Mouse (Mus musculus) WW6 (cell line): Measurements from ENCODE around the gene Abca17.
A peak's percentile ranks its signal among the peaks of the same experiment; 100 is the strongest.

Experiments
- DNase-seq: peaks from one replicate; pipeline ENCODE4 v3.0.0-alpha.2; 2013; ENCODE audit warnings: low read depth, low spot score

The Abca17 gene

DNA sequence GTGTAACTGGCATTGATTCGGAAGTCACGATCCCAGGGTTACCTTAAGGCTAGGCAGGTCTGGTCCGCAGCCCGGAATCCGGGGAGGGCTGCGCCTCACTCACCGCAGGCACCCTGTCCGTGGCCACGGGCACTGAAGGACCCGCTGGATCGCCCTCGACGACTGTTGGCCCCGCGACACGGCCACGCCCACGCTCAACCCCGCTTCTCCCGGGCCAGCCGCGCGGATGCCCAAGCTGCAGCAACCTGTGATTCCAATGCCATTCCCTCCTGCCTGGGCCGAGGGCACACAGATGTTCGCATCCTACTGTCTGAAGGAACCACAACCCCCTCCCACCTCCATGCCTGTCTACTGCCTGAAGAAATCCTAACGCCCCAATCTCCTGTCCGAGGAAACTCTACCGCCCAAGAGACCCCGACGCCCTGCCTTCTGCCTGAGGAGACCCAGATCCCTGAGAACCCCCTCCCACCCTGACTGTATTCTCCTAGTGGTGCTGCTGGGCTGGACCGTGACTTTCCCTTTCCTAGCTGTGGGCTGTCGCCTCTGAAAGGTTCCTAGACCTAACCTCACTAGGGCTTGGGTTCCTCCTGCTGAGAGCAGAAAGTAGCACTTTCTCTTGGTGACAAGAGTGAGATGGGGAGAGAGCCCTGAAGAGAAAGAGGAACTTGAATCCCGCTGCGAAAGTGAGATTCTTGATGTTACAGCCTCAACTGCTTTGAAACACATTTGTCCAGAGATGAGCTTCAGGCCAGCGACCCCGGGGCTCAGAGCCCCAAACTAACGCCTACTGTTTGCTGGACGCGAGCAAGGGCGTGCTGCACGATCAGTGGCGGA lies at the start of gene Abca17:
Gene Abca17 (minus strand): TSS at position 143 of the 834 bp plus-strand sequence.
- no peak for DNase-seq

DNA sequence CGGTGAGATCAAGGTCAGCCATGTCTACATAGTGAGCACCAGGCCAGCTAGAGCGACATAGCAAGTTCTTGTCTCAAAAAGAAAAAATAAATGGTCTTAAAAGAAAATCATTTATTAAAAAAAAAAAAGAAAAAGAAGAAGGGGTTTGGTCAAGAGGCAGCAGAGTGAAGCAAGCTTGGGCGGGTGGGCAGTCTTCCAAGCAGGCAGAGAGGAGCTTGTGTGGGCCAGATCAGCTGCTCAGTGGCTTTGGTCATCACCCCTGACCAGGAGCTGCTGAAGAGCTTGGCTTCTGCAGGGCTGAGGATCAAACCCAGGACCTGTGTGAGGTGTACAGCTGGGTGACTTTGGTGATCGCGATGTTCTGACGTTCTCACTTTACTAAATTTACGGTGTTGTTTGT lies 43.6 kb upstream of the Abca17 start:
- DNase-seq: no peak

DNA sequence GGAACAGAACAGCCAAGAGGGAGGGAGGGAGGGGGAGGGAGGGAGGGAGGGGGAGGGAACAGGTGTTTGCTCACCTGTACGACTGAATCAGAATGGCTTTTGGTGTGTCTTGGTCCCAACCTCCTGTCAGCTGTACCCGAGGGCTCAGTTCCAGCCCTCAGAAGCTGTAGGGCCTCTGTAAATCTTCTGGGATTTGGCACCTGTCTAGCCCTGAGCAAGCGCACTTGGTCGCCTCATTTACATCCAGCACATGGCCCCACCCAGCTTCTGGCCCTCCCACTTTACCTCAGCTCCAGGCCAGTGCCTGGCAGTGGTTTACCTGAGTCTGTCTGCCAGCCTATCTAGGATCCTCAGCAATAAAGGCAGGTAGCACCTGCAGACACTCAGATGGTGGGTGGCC lies 42.7 kb upstream of the Abca17 start:
- DNase-seq: no peak

DNA sequence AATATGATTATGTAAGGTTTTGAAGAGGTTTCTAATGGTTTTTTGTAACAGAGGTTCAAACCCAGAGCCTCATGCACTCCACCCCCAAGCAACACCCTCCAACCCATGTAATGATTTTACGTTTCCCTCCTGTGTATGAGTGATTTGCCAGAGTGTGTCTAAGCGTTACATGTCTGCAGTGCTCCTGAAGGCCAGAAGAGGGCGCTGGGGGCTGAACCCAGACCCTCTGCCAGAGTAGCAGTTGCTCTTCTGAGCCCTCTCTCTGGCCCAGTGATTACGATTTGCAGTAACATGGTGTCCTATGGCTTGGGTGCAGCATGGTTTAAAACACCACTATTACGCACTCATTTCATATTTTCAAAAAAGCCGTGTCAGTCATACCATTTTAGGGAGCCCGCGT lies 40.3 kb upstream of the Abca17 start:
- DNase-seq: peak; percentile 18

DNA sequence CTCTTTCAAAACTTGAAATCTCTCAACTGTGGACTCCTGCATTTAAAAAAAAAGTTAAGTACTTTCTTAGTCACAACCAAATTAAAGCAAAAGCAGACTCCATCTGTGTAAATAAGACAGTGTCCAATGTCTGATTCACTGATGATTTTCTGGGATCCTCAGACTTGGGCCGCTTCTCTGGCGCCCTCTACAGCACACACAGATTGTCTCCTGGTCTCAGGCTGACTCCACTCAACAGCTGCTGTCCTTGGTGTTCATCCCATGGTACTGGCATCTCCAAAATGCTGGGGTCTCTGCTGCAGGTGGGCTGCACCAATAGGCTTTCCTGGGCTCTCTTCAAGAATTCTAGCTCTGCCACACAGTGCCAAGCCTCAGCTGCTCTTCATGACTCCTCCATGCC lies 39.0 kb upstream of the Abca17 start:
- DNase-seq: peak; percentile 24

DNA sequence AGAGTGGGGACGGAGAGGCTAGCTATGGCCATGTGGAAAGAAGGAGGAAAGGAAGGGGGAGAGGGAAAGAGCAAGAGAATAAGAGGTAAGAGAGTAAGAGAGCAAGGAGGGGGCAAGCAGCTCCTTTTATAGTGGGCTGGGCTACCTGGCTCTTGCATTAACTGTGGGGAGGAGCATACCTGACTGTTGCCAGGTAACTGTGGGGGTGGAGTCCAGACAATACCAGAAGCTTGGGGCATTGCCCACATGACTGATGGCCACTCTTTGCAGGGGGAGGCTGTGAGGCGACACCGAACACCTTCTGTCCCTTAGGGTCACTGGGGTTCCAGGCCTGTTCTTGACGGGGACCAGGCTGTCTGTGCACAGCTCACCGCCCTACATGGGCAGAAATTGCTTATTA lies 37.8 kb upstream of the Abca17 start:
- DNase-seq: no peak

DNA sequence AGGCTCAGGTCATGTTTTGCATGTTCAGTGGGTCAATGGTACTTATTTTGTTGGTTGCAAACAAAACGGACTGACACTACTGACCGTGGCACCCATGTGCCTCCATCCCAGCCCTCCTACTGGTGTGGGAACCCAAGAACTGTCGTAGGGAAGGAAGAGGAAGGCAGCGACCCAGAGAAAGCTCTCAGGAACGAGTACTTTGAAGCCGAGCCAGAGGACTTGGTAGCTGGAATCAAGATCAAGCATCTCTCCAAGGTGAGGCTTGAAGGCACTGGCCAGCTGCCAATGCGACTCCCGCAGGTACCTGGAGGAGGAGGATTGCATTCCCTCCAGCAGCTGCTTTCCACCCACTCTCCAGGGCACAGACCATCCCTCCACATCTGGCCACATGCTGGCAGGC lies 32.9 kb upstream of the Abca17 start:
- DNase-seq: no peak

DNA sequence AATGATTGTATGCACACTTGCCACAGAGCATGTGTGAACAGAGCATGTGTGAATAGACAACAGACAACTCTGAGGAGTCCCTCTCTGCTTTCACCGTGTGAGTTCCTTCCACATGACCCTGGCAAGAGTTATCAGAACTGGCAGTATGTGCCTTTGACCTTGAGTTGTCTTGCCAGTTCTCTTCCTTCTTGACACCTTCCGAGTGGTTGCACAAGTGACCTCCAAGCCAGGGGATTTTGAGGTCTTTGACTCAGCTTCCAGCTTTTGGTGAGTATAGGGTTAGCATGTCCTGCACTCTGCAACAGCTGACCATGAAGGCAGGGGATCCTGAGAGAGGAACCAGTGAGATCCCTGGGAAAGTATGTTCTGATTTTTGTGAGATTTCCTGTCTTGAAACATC lies 27.6 kb upstream of the Abca17 start:
- DNase-seq: no peak

DNA sequence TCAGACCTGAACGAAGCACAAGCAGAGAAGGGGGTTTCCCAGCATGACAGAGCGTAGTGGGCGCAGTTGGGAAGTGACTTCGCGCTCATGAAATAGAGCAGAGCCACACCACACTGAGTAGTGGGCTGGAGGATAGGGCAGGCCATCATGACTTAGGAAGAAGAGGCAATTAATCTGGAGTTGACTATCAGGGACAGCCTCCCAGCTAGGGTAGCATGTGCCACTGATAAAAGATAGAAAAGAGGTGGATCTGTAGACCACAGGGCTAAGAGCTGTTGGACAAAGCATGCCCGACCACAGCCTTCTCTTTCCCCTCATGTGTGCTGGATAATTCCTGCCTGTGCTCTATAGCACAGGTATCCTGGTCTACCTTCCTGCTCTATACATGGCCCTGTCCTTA lies 25.0 kb upstream of the Abca17 start:
- DNase-seq: no peak

DNA sequence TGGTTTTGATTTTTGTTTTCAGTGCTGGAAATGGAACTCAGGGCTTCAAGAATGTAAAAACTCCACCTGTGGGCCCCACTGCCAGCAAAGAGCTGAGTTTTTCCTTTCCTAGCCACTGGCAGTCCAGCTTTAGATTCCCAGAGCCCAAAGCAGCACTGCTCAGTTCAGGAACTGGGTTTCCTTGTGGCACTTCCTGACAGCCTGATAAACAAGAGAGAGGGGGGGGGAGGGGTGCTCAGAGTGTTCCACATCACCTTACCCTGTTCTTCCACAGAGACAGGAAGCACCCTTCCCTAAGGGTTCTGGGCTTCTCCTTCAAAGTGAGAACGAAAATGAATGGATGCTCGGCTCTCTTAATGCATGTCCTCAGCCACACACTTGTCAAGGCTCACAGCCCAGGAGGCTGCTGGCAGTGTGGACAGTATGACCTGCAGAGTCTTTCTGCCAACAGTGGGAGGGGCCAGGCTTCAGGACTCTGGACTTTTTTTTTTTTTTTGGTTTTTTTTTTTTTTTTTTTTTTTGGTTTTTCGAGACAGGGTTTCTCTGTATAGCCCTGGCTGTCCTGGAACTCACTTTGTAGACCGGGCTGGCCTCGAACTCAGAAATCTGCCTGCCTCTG lies 24.3 kb upstream of the Abca17 start:
- no peak for DNase-seq

DNA sequence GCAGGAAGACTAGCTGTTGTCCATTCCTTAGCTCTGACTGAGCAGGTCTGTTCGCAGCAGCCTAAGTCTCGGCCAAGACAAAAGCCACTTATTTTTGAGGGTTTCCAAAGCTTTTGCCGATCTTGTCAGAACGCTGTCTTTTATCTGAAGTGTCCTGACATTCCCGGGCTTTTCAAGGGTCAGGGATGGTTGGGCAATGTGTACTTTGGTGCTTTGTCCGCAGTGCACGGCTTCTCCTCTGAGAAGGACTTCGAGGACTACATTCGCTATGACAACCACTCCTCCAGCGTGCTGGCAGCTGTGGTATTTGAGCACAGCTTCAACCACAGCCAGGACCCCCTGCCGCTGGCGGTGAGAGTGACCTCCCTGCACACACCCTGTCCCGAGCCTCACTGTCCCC lies 15.0 kb upstream of the Abca17 start:
- no peak for DNase-seq

DNA sequence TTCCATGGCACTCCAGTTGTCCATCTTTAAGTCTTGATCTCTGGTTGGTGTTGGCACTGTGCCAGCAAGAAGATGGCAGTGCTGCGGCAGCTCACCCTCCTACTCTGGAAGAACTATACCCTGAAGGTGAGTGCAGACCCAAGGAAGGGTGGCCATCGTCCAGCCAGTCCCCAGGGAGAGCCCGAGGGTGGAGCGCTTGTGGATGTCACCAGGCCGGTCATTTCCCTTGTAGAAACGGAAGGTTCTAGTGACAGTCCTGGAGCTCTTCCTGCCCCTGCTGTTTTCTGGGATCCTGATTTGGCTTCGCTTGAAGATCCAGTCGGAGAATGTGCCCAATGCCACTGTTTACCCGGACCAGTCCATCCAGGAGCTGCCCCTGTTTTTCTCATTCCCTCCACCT lies 13.6 kb upstream of the Abca17 start:
- no peak for DNase-seq

DNA sequence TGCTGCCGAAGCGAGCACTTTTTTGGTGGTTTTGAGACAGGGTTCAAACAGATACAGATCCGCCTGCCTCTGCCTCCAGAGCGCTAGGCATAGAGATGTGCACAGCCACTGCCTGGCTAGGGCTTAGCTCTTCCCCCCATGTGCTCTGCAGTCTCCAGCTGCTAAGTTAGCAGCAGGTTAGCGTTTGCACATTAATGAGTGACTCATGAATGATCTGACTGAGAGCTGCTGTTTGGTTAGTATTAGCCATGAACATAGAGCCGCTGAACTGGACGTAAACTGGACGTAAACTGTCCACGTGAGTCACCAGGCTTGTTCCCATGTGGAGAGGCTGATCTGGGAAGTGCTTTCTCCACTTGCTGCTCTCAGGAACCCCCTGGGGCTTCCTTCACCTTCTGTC lies 11.7 kb upstream of the Abca17 start:
- DNase-seq: no peak

DNA sequence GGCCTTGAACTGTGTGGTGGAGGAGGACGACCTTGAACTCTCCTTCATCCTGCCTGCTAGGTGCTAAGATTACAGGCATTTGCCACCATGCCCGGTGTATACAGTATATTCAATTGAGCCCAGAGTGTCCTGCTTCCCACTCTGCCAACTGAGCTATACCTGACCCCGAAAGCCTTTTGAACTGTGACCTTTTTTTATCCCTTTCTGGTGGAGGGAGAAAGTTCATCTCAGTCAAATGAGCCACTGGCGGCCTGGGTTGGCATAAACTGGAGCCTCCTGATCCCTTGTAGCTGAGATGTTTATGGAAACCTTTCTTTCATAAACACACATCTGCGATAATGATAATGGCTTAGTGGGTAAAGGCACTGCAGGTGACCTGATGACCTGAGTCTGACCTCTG lies 10.4 kb upstream of the Abca17 start:
- DNase-seq: no peak

DNA sequence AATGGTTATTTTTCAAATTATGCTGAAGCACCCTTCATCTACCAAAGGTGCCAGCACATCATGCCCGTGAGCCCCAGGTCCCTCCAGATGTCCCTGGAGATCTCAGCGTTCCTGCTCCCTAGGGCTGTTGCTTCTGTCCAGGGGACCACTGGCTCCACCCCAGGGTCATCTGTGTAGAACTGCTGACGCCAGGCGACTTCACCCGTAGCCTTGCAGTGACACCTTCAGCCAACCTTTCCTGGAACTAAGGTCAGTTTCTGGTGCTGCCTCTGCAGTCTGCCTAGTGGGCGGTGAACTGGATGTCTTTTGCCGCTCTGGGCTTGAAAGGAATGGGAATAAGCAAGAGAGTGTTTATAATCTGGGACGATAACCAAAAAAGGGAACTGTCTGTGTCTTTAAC lies 10.0 kb upstream of the Abca17 start:
- DNase-seq: no peak

DNA sequence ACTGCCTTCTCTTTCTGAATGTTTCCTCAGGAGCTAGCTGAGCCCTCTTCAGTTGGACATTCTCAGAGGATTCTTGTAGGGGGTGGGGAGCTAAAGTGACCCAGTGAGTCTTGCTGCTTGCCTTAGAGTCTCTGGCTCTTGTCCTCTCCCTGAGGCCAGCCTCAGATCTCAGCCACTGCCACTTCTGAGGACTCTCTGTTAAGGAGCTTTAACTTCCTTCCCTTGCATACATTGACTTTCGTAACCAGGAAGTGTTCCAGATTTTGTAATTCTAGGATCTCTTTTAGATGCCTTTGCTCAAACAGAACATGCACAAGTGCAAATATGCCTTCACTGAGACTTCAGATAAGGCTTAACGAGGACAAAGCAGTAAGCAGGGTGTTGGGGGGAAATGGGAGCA lies 9.0 kb upstream of the Abca17 start:
- no peak for DNase-seq

DNA sequence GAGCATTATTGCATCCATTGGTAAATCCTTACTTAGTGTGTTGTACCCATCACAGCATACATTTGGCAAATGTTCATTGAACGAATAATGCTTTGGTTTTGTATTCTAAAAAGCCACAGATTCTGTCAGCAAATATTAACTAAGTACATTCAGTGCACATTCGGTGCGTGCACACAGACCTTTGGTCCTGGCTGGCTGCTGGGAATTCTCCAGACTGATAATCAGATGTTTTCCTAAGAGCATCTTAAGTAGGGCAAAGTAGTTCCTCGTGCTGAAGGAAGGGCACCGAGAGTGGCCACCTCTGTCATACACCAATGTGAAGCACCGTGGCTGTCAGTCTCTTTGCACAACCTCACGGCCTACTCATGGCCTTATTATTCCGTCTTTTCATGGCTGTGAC lies 8.1 kb upstream of the Abca17 start:
- DNase-seq: no peak

DNA sequence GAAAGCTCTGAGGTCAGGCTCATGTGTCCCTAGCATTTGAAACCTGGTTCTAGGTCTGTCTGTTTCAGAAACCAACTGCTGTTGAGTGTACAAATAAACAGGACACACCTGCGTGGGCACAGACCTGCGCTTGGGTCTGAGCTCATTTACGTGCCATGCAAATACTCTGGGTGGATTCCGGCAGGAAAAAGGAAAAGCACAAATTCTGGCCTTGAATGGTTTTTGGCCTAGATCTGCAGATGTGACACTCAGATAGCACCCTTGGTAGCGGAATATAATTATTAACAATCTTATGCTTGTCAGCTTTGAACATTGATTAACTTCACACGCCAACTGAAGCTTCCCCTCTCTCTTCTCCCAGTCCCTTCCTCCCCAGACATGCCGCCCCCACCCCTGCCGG lies 4.4 kb upstream of the Abca17 start:
- DNase-seq: no peak

DNA sequence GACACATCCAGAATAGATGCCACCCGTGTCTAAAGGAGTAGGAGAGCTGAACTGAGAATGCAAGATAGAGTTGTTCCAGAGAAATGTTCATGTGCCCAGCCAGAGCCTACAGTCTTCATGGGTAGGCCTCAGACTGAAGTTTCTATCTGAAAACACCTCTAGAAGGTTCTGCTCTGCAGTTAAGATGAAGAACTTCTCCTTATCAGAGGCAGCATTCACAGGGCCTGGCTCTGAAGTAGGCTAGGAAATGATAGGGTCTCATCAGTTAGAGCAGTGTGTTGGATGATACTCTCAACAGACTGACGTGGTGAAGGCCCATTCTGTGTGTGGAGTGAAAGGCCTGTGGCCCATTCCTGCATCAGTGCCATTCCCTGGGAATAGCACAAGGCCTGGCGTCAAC lies 3.1 kb upstream of the Abca17 start:
- DNase-seq: no peak

DNA sequence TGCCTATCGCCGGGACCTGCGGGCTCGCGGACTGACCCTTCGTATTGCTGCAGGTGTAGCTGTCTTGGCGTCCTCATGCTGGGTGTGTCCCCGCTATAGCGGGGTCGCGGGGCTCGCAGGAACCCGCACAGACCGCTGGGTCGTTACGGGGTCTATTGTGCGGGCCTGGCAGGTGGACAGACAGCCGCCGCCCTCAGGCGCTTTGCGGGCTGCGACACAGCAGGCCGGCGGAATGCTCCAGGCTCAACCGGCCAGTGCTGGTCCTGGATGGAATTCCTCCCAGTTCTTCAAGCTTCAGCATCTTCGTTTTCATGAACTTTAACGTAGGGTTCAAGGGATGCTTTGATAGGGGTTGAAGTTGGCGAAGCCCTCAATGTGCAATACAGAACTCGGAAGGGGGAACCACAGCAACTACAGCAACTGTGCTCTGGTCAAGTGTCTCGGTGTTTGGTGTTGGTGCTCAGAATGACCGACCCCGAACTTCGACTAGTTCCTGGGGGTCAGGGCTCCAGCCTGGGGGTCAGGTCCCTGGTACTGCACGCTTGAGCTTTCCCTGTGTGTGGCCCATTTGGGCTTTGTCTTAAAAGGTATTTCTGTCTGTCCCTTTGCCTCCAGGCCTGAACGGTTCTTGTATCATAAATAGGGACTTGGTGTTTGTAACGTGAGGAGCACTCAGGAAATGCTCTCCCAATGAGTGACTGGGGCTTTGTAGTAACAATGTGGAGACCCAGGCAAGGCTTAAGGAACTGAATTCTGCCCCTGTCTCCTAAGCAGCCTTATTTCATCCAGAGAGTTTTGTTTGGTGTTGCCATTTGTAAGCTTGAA lies 1.7 kb upstream of the Abca17 start:
- DNase-seq: no peak

DNA sequence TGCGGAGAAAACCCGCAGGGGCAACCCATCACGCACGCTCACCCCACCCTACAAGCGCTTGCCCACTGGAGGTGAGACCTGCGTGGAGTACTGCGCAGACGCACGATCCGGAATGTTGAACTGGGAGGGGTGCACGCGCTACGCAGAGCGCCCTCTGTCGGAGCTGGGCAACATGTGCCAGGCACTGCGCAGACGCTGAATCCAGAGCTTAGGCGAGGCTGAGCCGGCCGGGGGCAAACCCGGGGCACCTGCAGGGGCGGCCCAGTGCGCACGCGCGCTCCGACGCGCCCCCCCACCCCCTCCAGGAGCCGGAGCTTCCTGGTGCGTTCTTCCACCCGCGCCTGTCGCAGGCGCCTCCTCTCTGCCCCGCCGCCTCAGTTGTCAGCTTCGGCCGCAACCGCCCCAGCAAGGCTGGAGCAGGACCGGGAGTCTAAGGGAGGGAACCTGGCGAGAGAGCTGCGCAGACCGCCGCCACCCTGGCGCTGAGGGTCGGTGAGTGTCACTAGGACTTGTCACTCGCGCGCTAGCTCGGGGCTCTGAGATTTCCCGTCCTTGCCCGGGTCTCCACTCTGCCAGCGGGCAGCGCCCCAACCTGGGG lies 991 bp upstream of the Abca17 start, which contains the start of gene Abca3:
Gene Abca3 (plus strand): TSS at position 191 of the 598 bp plus-strand sequence.
- DNase-seq: peak; percentile 96

DNA sequence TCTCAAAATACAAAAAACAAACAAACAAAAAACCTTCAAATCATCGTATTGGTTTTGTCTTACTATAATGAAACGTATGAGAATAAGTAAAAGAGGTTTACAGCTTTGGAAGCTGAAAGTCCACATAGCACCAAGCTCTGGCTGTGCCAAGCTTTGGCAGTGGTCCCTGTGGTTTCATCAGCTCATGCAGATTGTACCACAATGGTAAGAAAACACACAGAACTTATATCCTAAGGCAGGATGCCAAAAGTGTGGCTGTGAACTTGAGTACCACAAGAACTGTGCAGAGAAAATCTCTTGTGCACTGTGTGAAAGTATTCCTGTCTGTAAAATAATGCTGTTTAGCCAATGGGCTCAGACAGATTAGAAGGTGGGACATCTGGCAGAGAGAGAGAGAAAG lies 1.7 kb downstream of the Abca17 start:
- DNase-seq: no peak
